Mouse (Mus musculus) gastrocnemius, postnatal 25 days (tissue): Measurements from ENCODE around the gene Sncb. TPM values are rescaled to one million over a fixed set of nuclear protein-coding genes. Genes with fewer than 3 reads are reported as not detected.

Experiments used
- DNase-seq: peaks from one replicate; pipeline ENCODE4 v3.0.0; 2022
- total RNA-seq, 2 experiments: library from RNA; stranded (reverse); gene quantifications; 1 replicate in 1 of 2; 2 replicates in 1 of 2; pipeline ENCODE4 v1.2.3; 2021

The Sncb gene
- total RNA-seq, 2 experiments from 2014 or later = not detected

- no peak for DNase-seq
Observed at GRCm38 (mm10) chr13:54748721-54749060, 17.7 kb downstream of the Sncb start.

- no peak for DNase-seq
Observed at GRCm38 (mm10) chr13:54748190-54748589, 18.2 kb downstream of the Sncb start.

GRCm38 (mm10) chr13:54746896-54747295 lies 19.5 kb downstream of the Sncb start:
- no peak for DNase-seq

GRCm38 (mm10) chr13:54746110-54746509 lies 20.3 kb downstream of the Sncb start:
- no peak for DNase-seq

DNA sequence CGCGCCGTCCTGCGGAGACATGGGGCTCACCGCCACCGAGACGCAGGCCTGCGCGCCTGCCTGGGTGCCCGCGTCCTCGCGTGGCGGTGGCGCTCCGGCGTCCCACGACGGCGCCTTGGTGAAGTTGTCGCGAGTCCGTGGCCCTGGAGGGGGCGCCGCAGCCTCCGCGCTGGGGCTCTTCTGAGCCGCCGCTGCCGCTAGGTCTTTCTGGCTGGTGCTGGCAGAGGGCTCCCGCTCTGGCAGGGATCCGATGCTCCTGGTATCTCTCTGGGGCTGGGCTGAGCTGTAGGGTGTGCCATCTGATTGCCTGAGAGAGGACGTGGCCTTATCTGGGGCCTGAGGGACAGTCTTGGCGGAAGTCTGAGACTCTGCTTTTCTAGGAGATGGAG lies 28.2 kb downstream of the Sncb start:
- DNase-seq = no peak

DNA sequence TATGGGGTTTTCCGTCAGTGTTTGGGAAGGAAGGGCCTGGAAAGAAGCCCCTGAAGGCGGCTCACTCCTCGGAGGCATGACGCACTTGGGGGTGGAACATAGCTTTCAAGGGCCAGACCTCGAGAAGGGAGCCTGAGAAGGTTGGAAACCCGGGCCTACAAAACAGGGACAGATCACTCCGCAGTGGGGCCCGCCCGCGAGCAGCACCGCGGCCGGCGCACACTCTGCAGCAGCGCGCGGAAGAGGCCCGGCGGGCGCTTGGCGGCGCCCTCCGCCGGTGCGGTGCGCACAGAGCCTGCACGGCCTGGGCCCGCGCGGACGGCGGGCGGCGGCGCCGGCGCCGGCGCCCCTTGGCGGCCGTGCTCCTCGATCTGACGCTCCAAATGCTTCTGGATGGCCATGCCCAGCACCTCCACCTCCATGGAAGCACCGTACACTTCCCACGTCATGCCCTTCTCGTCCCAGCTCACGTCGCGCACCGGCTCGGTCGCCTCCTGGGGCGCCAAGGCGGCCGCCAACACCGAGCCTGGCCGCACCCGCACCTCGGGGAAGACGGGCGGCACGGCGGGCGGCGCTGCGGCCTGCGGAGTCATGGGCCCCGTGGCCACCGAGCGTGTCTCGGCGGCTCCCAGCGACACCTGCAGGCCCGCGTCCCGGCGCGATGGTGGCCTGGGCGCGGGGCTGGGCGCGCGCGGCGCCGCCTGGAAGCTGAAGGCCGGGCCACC lies 28.7 kb downstream of the Sncb start:
- DNase-seq = no peak

- DNase-seq = no peak
Observed at GRCm38 (mm10) chr13:54736931-54737330, 29.5 kb downstream of the Sncb start.

DNA sequence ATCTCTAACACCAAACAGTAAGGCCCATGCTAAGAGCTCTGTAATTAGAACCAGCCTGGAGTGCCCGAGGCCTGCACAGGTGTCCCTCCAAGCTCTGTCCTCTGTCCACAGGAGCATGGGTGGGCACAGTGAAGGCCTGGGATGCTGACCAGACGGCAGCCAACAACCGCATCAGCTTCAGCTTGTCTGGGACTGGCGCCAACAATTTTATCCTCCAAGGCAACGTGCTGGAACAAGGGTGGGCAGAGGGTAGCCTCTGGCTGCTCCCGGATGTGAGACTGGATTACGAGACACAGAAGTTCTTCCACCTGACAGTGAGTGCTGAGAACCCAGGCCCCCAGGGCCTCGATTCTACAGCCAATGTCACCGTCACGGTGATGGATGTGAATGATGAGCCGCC lies 40.3 kb downstream of the Sncb start:
- DNase-seq = no peak

- DNase-seq = no peak
Observed at GRCm38 (mm10) chr13:54723143-54723542, 43.3 kb downstream of the Sncb start.

DNA sequence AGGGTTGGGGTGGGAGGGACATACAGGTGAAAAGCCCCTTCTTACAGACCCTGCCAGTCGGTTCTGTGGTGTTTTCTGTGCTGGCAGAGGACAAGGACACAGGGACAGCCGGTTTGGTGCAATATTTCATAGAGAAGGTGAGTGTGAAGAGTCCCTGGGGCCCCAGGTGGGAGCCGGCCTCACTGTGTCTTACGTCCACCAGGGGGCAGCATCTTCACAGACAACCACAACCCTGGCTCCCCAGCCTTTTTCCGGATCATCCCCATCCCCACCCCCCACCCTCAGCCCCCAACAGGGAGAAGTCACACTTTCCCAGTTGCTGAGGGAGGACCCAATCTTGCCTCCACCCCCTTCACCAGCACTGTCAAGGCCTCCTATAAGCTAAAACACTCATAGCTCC lies 49.5 kb downstream of the Sncb start:
- DNase-seq = no peak

- no peak for DNase-seq
Observed at GRCm38 (mm10) chr13:54714996-54715395, 51.4 kb downstream of the Sncb start.

DNA sequence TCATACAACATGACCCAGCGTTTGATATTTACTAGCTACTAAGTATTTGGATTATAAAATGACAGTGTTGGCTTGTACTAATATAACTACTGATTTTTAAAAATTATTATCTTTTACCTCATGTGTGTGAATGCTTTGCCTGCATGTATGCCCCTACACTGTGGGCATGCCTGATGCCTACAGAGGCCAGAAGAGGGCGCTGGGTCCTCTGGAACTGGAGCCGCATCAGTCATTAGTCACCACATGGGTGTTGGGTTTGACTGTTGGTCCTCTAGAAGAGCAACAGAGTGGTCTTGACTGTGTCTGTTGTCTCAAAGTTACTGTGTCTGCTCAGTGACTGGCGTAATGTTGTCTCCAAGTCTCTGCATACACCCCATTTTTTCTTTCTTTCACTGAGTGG lies 52.0 kb downstream of the Sncb start:
- DNase-seq = no peak

DNA sequence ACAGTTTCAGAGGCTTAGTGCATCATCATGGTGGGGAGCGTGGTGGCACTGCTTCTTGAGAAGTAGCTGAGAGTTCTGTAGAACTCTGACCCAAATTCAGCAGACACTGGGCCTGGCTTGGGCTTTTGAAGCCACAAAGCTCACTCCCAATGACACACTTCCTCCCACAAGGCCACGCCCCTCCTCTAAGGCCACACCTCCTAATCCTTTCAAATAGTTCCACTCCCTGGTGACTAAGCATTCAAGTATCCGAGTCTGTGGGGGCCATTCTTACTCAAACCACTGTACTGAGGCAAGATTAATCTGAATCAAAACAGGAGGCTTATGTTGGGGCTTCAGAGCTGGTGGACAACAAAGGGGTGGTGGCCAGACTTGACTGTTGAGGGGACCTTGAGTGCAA lies 55.5 kb downstream of the Sncb start:
- DNase-seq = no peak

Other genes with a start within 250 kb of the Sncb start
- gene 4833439L19Rik, start 201.2 kb downstream of the Sncb start, total RNA-seq = 100 to 1,000 TPM; 145 to 160 TPM
- gene Arl10, start 191.6 kb downstream of the Sncb start, total RNA-seq = 1 to 10 TPM; 2.3 to 3.2 TPM
- gene Nop16, start 176.5 kb downstream of the Sncb start, total RNA-seq = 10 to 100 TPM; 16.5 to 17.4 TPM
- 100 to 1,000 TPM; 144 to 150 TPM for gene Higd2a, start 176.4 kb downstream of the Sncb start, total RNA-seq
- gene Cltb, start 155.3 kb downstream of the Sncb start, total RNA-seq = 100 to 1,000 TPM; 117 to 135 TPM
- 10 to 100 TPM; 14.1 to 15.4 TPM for gene Faf2, start 144.8 kb downstream of the Sncb start, total RNA-seq
- 10 to 100 TPM; 24.8 to 30.6 TPM for gene Rnf44, start 72.7 kb downstream of the Sncb start, total RNA-seq
- not detected for gene Cdhr2, start 65.1 kb downstream of the Sncb start, total RNA-seq
- not detected for gene Gprin1, start 16.7 kb downstream of the Sncb start, total RNA-seq
- gene Eif4e1b, start 17.4 kb upstream of the Sncb start, total RNA-seq = not detected
- 10 to 100 TPM; 14.2 to 18.0 TPM for gene Tspan17, start 22.8 kb upstream of the Sncb start, total RNA-seq
- gene Unc5a, start 182.8 kb upstream of the Sncb start, total RNA-seq = 1 to 10 TPM; 8.7 to 9.0 TPM